Mouse (Mus musculus) spleen, adult 2 months (tissue): ENCODE results near the gene Slc35g3. TPM values are rescaled to one million over a fixed set of nuclear protein-coding genes. Genes with fewer than 3 reads are reported as not detected.

Source experiments
- DNase-seq, 2 experiments: peaks; one replicate each; pipeline versions ENCODE4 v3.0.0 to v3.0.0-alpha.2; 2012 to 2021; ENCODE audit warnings: low spot score in 2 of 2, low read depth in 1 of 2
- H3K27ac ChIP-seq: fragments of 200-500 bp; 2 replicates; pipeline ENCODE4 v1.5.1; 2012; ENCODE audit warnings: low read length, inconsistent platforms; ENCODE audit not compliant: insufficient read depth
- H3K27me3 ChIP-seq: fragments of 200-500 bp; 2 replicates; pipeline ENCODE4 v1.6.1; 2012; ENCODE audit warnings: mild to moderate bottlenecking, moderate library complexity, low read length, inconsistent platforms; ENCODE audit not compliant: control insufficient read depth, insufficient read depth
- H3K36me3 ChIP-seq: fragments of 200-500 bp; 2 replicates; pipeline ENCODE4 v1.6.1; 2012; ENCODE audit warnings: mild to moderate bottlenecking, low read length, inconsistent platforms; ENCODE audit not compliant: control insufficient read depth, insufficient read depth
- H3K4me1 ChIP-seq: fragments of 200-500 bp; 2 replicates; pipeline ENCODE4 v1.6.1; 2011; ENCODE audit warnings: inconsistent platforms; ENCODE audit not compliant: control insufficient read depth, insufficient read depth, insufficient read length
- H3K4me3 ChIP-seq: fragments of 200-500 bp; 2 replicates; pipeline ENCODE4 v1.5.1; 2011; ENCODE audit warnings: mild to moderate bottlenecking, inconsistent platforms; ENCODE audit not compliant: insufficient read depth, insufficient read length; ENCODE audit errors: extremely low read depth
- CTCF ChIP-seq: fragments of 200-500 bp; IDR thresholded peaks from 2 replicates; pipeline ENCODE4 v1.5.1; 2011; ENCODE audit warnings: mild to moderate bottlenecking, inconsistent platforms; ENCODE audit not compliant: insufficient read depth, insufficient read length, insufficient replicate concordance; ENCODE audit errors: extremely low read depth
- POLR2A ChIP-seq: fragments of 200-500 bp; IDR thresholded peaks from 2 replicates; pipeline ENCODE4 v1.6.1; 2011; ENCODE audit warnings: low read depth, low read length, inconsistent platforms
- WGBS: fragments of 180-500 bp; shearing (Covaris S2); methylation state at CpG from one replicate; pipeline ENCODE4 v1.1.7; 2018; 5-methylcytosine and 5-hydroxymethylcytosine counted together
- polyA plus RNA-seq: library from polyadenylated mRNA; depleted of rRNA; stranded (reverse); fragments of >200 nt; gene quantifications from 2 replicates; pipeline ENCODE4 v1.2.3, GENCODE M21; 2012

Gene Slc35g3
- polyA plus RNA-seq, 1 experiment = not detected

DNA sequence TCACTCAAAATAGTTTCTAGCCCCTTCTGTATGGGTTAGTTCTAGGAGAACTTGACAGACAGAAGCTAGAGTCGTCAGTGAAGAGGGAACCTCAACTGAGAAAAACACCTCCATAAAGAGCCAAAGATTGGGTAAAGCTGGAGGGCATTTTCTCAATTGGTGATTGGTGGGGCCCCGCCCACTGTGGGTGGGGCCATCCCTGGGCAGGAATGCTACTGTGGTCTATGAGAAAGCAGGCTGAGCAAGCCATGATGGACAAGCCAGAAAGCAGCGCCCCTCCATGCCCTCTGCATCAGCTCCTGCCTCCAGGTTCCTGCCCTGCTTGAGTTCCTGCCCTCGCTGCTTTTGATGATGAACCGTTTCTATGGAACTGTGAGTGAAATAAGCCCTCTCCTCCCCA lies 35.8 kb downstream of the Slc35g3 start:
- Histone ChIP-seq H3K4me1 (no peaks in the 10 kb centered on the region), H3K27ac (no peak overlapping the region), H3K4me3 (no peak overlapping the region), H3K27me3 (no peaks in the 10 kb centered on the region), H3K36me3 (no peaks in the 10 kb centered on the region)
- WGBS = 52% methylated on average over 5 of the region's 5 CpGs
- TF ChIP-seq POLR2A (no peak), CTCF (no peak)
- DNase-seq = no peak

DNA sequence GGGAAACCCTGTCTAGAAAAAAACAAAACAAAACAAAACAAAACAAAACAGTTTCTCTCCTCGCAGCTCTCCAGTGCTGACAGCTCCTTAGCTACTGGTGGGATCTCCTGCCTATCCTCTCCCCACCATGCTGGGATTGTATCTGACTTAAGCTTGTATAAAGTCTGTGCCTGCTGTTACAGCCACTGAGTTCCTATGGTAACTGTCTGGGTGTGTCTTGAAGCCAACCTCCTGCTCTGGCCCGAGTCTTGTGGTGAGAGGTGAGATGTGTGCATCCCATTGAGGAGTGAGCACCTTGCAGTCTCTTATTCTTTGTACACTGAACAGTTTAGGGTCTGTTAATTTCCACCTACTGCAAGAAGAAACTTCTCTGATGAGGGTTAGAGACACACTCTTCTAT lies 38.7 kb downstream of the Slc35g3 start:
- no peak for TF ChIP-seq CTCF
- no peak for TF ChIP-seq POLR2A

DNA sequence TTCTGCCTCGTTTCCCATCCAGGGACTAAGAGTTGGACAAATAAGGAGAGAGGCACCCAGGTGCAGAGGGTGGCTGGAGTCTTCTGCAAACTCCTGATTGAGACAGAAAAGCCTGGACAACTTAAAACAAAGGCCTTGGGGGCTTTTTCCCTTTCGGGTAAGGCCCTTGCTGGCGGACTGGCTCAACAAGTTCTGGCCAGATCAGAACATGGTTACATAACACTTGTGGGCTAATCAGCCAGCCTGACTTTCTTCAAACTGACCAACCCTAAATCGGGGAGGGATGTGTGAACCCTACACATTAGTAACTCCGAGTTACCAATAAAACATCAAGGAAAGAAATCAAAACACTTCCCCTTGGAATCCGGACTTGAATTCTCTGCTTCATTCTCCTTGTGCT lies 40.9 kb downstream of the Slc35g3 start:
- no peak overlapping the region for H3K27ac ChIP-seq
- WGBS = 83% methylated on average over 6 of the region's 6 CpGs
- no peaks in the 10 kb centered on the region for H3K36me3 ChIP-seq
- H3K27me3 ChIP-seq = no peaks in the 10 kb centered on the region
- no peak for DNase-seq
- H3K4me3 ChIP-seq = no peak overlapping the region
- TF ChIP-seq CTCF (no peak), POLR2A (no peak)
- H3K4me1 ChIP-seq = no peaks in the 10 kb centered on the region

More for the DNA sequence above, 38.7 kb downstream of the Slc35g3 start:
- H3K27ac ChIP-seq = no peak overlapping the region
- no peak for DNase-seq
- H3K36me3 ChIP-seq = no peaks in the 10 kb centered on the region
- H3K4me1 ChIP-seq = no peaks in the 10 kb centered on the region
- 60% methylated on average over 2 of the region's 2 CpGs for WGBS
- H3K4me3 ChIP-seq = no peak overlapping the region
- no peaks in the 10 kb centered on the region for H3K27me3 ChIP-seq

- Histone ChIP-seq H3K36me3 (no peaks in the 10 kb centered on the region), H3K4me3 (no peak overlapping the region), H3K27me3 (no peaks in the 10 kb centered on the region), H3K4me1 (no peaks in the 10 kb centered on the region), H3K27ac (no peak overlapping the region)
- DNase-seq = no peak
- TF ChIP-seq CTCF = no peak
- no peak for TF ChIP-seq POLR2A
- WGBS = 75% methylated on average over 6 of the region's 6 CpGs
Measured at GRCm38 (mm10) chr11:69719423-69719822, 42.3 kb downstream of the Slc35g3 start.

DNA sequence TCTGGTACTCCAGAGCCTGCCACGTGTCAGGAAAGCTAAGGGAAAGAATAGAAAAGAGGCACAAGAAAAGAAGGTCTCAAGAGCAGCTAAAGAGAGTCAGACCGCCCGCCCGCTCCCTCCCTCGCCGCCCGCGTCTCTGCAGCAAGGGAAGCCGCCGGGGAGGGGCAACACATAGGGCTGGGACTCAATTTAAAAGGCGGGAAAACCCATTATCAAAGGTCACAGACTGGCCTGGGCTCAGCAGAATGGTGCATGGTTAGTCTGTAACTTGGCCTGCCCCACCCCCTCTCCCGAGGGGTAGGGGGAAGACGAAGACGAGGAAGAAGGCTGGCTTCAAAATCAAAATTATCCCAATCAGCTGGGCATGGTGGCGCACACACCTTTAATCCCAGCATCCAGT lies 43.1 kb downstream of the Slc35g3 start:
- no peak for DNase-seq
- TF ChIP-seq POLR2A (no peak), CTCF (no peak)
- Histone ChIP-seq H3K27me3 (no peaks in the 10 kb centered on the region), H3K4me1 (no peaks in the 10 kb centered on the region), H3K27ac (no peak overlapping the region), H3K36me3 (no peaks in the 10 kb centered on the region), H3K4me3 (no peak overlapping the region)
- WGBS = 71% methylated on average over 15 of the region's 15 CpGs

- no peak overlapping the region for H3K27ac ChIP-seq
- H3K27me3 ChIP-seq = no peaks in the 10 kb centered on the region
- no peaks in the 10 kb centered on the region for H3K36me3 ChIP-seq
- H3K4me3 ChIP-seq = no peak overlapping the region
- TF ChIP-seq POLR2A = no peak
- TF ChIP-seq CTCF = no peak
- DNase-seq = no peak
- no peaks in the 10 kb centered on the region for H3K4me1 ChIP-seq
- 86% methylated on average over 4 of the region's 4 CpGs for WGBS
Measured at GRCm38 (mm10) chr11:69716953-69717352, 44.8 kb downstream of the Slc35g3 start.

GRCm38 (mm10) chr11:69715929-69716328 lies 45.8 kb downstream of the Slc35g3 start:
- no peak for DNase-seq
- Histone ChIP-seq H3K4me1 (no peaks in the 10 kb centered on the region), H3K4me3 (no peak overlapping the region), H3K27ac (no peak overlapping the region), H3K27me3 (no peaks in the 10 kb centered on the region), H3K36me3 (no peaks in the 10 kb centered on the region)
- TF ChIP-seq POLR2A (no peak), CTCF (no peak)
- 47% methylated on average over 5 of the region's 5 CpGs for WGBS
